Mouse (Mus musculus): ENCODE measurements at regions not wholly inside any gene's neighbourhood (a gene's known extent, or its start where the extent isn't known, plus 50 kb on each side); places are given as distances from the start of the nearest gene placed in this dataset.

- H3K27ac ChIP-seq (ENCODE audit: low read depth, low read length): no peak overlapping the region
- no peaks in the 10 kb centered on the region for H3K9me3 ChIP-seq (ENCODE audit: control insufficient read depth, low read length)
- H3K4me1 ChIP-seq (ENCODE audit: control insufficient read depth, insufficient read depth, low read length): no peaks in the 10 kb centered on the region
- no peak for ATAC-seq (ENCODE audit: low FRiP score, low TSS enrichment)
- H3K36me3 ChIP-seq (ENCODE audit: control insufficient read depth, insufficient read depth, low read length): no peaks in the 10 kb centered on the region
- no peak overlapping the region for H3K9ac ChIP-seq (ENCODE audit: low read depth, low read length)
- no peak overlapping the region for H3K4me3 ChIP-seq (ENCODE audit: low read length)
- WGBS: 62% methylated on average over 17 of the region's 17 CpGs
- no peaks in the 10 kb centered on the region for H3K27me3 ChIP-seq (ENCODE audit: control insufficient read depth, insufficient read depth, low read length)
- H3K4me2 ChIP-seq (replicated peaks; ENCODE audit: low read depth, low read length): no peak overlapping the region
Observed at GRCm38 (mm10) chr1:177561716-177562588, 119.8 kb downstream of the Zbtb18 start.

- no peaks in the 10 kb centered on the region for H3K27me3 ChIP-seq (ENCODE audit: control insufficient read depth, insufficient read depth, low read length)
- no peaks in the 10 kb centered on the region for H3K4me1 ChIP-seq (ENCODE audit: control insufficient read depth, insufficient read depth, low read length)
- WGBS: 73% methylated on average over 5 of the region's 5 CpGs
Observed at GRCm38 (mm10) chr1:177562589-177562912, 120.4 kb downstream of the Zbtb18 start.

DNA sequence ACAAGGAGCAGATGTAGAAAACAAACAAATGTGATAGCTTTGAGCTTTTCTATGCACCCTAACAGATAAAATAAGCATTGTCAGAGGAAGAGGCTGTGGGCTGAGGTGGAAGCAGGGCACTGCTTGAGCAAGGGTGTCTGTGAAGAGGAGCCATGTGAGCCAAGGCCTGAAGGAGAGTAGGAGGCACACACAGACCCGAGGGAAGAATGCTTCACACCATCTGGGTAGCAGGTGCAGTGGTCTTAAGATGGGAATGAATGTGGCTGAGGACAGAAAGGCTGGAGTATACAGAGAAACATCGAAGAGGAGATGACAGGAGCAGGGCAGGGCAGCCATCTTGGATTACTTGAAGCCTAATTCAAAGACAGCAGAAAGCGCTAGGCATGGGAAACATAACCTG, 123.5 kb downstream of the Zbtb18 start:
- WGBS: 87% methylated on average over 3 of the region's 3 CpGs
- Histone ChIP-seq H3K4me1 (ENCODE audit: control insufficient read depth, insufficient read depth, low read length) (no peaks in the 10 kb centered on the region), H3K36me3 (ENCODE audit: control insufficient read depth, insufficient read depth, low read length) (no peaks in the 10 kb centered on the region)

More at GRCm38 (mm10) chr1:177562589-177562912, 120.4 kb downstream of the Zbtb18 start:
- no peak overlapping the region for H3K4me3 ChIP-seq (ENCODE audit: low read length)
- no peaks in the 10 kb centered on the region for H3K9me3 ChIP-seq (ENCODE audit: control insufficient read depth, low read length)
- H3K9ac ChIP-seq (ENCODE audit: low read depth, low read length): no peak overlapping the region
- no peak for ATAC-seq (ENCODE audit: low FRiP score, low TSS enrichment)
- H3K4me2 ChIP-seq (replicated peaks; ENCODE audit: low read depth, low read length): no peak overlapping the region
- no peaks in the 10 kb centered on the region for H3K36me3 ChIP-seq (ENCODE audit: control insufficient read depth, insufficient read depth, low read length)
- H3K27ac ChIP-seq (ENCODE audit: low read depth, low read length): no peak overlapping the region

GRCm38 (mm10) chr1:177568056-177568816, 126.1 kb downstream of the Zbtb18 start:
- Histone ChIP-seq H3K36me3 (ENCODE audit: control insufficient read depth, insufficient read depth, low read length) (no peaks in the 10 kb centered on the region), H3K27me3 (ENCODE audit: control insufficient read depth, insufficient read depth, low read length) (no peaks in the 10 kb centered on the region), H3K4me2 (replicated peaks; ENCODE audit: low read depth, low read length) (no peak overlapping the region), H3K4me3 (ENCODE audit: low read length) (no peak overlapping the region), H3K9ac (ENCODE audit: low read depth, low read length) (no peak overlapping the region), H3K9me3 (ENCODE audit: control insufficient read depth, low read length) (no peaks in the 10 kb centered on the region), H3K27ac (ENCODE audit: low read depth, low read length) (no peak overlapping the region), H3K4me1 (ENCODE audit: control insufficient read depth, insufficient read depth, low read length) (no peaks in the 10 kb centered on the region)
- no peak for ATAC-seq (ENCODE audit: low FRiP score, low TSS enrichment)
- WGBS: 83% methylated on average over 9 of the region's 9 CpGs

More for the DNA sequence above, 123.5 kb downstream of the Zbtb18 start:
- no peak overlapping the region for H3K27ac ChIP-seq (ENCODE audit: low read depth, low read length)
- H3K27me3 ChIP-seq (ENCODE audit: control insufficient read depth, insufficient read depth, low read length): no peaks in the 10 kb centered on the region
- no peak overlapping the region for H3K4me2 ChIP-seq (replicated peaks; ENCODE audit: low read depth, low read length)
- no peak for ATAC-seq (ENCODE audit: low FRiP score, low TSS enrichment)
- no peak overlapping the region for H3K9ac ChIP-seq (ENCODE audit: low read depth, low read length)
- no peak overlapping the region for H3K4me3 ChIP-seq (ENCODE audit: low read length)
- H3K9me3 ChIP-seq (ENCODE audit: control insufficient read depth, low read length): no peaks in the 10 kb centered on the region

DNA sequence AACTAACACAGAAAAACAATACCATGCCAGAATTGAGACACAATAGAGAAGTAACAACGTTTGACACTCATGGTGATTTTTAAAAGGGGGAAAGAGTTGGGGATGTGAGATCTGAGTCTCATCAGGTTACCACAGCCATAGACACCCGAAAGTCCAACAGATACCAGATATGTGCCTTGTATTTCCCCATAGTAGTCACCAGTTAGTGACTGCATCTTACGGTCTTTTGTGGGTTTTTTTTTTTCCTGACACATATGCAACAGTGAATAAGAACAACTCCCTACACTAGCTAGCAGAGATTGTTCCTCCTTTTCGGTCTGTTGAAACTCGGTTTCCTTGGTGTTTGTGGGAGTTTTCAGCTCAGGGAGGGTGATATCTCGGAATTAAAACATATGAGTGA, 127.4 kb downstream of the Zbtb18 start:
- H3K36me3 ChIP-seq (ENCODE audit: control insufficient read depth, insufficient read depth, low read length): no peaks in the 10 kb centered on the region
- no peak overlapping the region for H3K4me2 ChIP-seq (replicated peaks; ENCODE audit: low read depth, low read length)
- H3K9ac ChIP-seq (ENCODE audit: low read depth, low read length): no peak overlapping the region
- no peak overlapping the region for H3K27ac ChIP-seq (ENCODE audit: low read depth, low read length)
- no peaks in the 10 kb centered on the region for H3K9me3 ChIP-seq (ENCODE audit: control insufficient read depth, low read length)
- 84% methylated on average over 6 of the region's 6 CpGs for WGBS
- no peak for ATAC-seq (ENCODE audit: low FRiP score, low TSS enrichment)
- H3K4me3 ChIP-seq (ENCODE audit: low read length): no peak overlapping the region
- no peaks in the 10 kb centered on the region for H3K27me3 ChIP-seq (ENCODE audit: control insufficient read depth, insufficient read depth, low read length)
- no peaks in the 10 kb centered on the region for H3K4me1 ChIP-seq (ENCODE audit: control insufficient read depth, insufficient read depth, low read length)

DNA sequence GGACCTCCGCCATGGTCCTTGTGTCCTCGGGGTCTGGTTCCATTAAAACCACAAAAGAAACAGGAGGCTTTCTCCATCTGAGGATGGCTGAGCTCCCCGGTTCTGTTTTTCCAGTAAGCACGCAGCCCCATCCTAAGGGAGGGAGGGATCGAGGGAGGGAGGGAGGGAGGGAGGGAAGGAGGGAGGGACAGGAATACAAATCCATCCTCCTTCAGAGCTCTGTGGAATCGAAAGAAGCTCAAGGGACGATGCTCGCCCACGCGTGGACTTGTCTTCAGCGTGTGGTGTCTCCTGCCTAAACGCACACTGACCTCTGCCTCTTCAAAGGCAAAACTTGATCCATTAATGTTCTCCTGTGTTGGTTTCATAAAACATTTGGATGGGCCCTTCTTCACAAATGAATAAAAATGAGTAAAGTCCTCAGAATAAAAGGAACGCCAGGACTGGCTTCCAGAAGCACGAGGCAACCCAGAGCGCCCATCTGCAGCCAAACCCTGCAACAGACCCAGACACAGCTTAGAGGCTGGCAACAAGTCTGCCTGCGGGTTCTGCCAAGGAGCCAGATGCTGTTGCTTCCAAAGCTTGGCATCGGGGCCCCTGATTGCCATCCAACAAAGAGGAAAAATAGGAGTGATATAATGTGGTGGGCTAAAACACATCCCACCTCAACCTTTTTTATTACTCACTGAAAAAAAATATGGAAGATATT, 131.0 kb downstream of the Zbtb18 start:
- no peak for ATAC-seq (ENCODE audit: low FRiP score, low TSS enrichment)
- H3K9ac ChIP-seq (ENCODE audit: low read depth, low read length): no peak overlapping the region
- H3K4me2 ChIP-seq (replicated peaks; ENCODE audit: low read depth, low read length): no peak overlapping the region
- H3K27me3 ChIP-seq (ENCODE audit: control insufficient read depth, insufficient read depth, low read length): no peaks in the 10 kb centered on the region
- H3K4me3 ChIP-seq (ENCODE audit: low read length): no peak overlapping the region
- no peaks in the 10 kb centered on the region for H3K9me3 ChIP-seq (ENCODE audit: control insufficient read depth, low read length)
- no peaks in the 10 kb centered on the region for H3K4me1 ChIP-seq (ENCODE audit: control insufficient read depth, insufficient read depth, low read length)
- WGBS: 69% methylated on average over 17 of the region's 17 CpGs
- H3K27ac ChIP-seq (ENCODE audit: low read depth, low read length): no peak overlapping the region
- H3K36me3 ChIP-seq (ENCODE audit: control insufficient read depth, insufficient read depth, low read length): no peaks in the 10 kb centered on the region

DNA sequence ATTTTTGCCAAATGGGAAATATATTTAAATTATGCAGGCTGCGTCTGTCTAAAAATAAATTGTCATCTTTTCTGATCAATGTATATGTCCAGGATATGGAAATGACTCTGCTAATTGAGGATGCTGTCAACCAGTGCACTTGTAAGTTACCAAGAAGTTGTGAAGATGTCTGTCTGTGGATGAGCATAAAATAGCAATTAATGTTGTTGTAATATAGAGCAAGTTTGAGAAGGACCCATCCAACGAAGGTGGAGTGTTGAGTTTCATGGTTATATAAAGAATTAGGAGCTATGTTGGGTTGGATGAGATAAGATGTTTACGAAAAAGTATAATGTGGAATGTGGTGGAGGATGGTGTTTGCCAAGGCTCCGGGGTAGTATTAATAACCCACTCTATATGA, 131.6 kb downstream of the Zbtb18 start:
- no peak for ATAC-seq (ENCODE audit: low FRiP score, low TSS enrichment)
- 92% methylated on average over 4 of the region's 4 CpGs for WGBS

GRCm38 (mm10) chr1:177574312-177574711, 132.2 kb downstream of the Zbtb18 start:
- no peak overlapping the region for H3K27ac ChIP-seq (ENCODE audit: low read depth, low read length)
- no peaks in the 10 kb centered on the region for H3K36me3 ChIP-seq (ENCODE audit: control insufficient read depth, insufficient read depth, low read length)
- ATAC-seq (ENCODE audit: low FRiP score, low TSS enrichment): no peak
- no peak overlapping the region for H3K4me3 ChIP-seq (ENCODE audit: low read length)
- no peaks in the 10 kb centered on the region for H3K27me3 ChIP-seq (ENCODE audit: control insufficient read depth, insufficient read depth, low read length)
- no peak overlapping the region for H3K4me2 ChIP-seq (replicated peaks; ENCODE audit: low read depth, low read length)
- no peaks in the 10 kb centered on the region for H3K4me1 ChIP-seq (ENCODE audit: control insufficient read depth, insufficient read depth, low read length)
- 83% methylated on average over 7 of the region's 7 CpGs for WGBS
- H3K9ac ChIP-seq (ENCODE audit: low read depth, low read length): no peak overlapping the region
- no peaks in the 10 kb centered on the region for H3K9me3 ChIP-seq (ENCODE audit: control insufficient read depth, low read length)

More for the DNA sequence above, 131.6 kb downstream of the Zbtb18 start:
- no peaks in the 10 kb centered on the region for H3K4me1 ChIP-seq (ENCODE audit: control insufficient read depth, insufficient read depth, low read length)
- no peak overlapping the region for H3K9ac ChIP-seq (ENCODE audit: low read depth, low read length)
- no peak overlapping the region for H3K4me3 ChIP-seq (ENCODE audit: low read length)
- H3K36me3 ChIP-seq (ENCODE audit: control insufficient read depth, insufficient read depth, low read length): no peaks in the 10 kb centered on the region
- H3K4me2 ChIP-seq (replicated peaks; ENCODE audit: low read depth, low read length): no peak overlapping the region
- H3K9me3 ChIP-seq (ENCODE audit: control insufficient read depth, low read length): no peaks in the 10 kb centered on the region
- H3K27me3 ChIP-seq (ENCODE audit: control insufficient read depth, insufficient read depth, low read length): no peaks in the 10 kb centered on the region
- no peak overlapping the region for H3K27ac ChIP-seq (ENCODE audit: low read depth, low read length)
